Mouse (Mus musculus): ENCODE measurements around the gene Cyp51.
A peak's percentile ranks its signal among the peaks of the same experiment; 100 is the strongest.
"Not testable (repeated sequence)": the region's sequence is repeated elsewhere in the genome, so short reads cannot be mapped to it uniquely, and the experiment has no call there.

Cyp51 gene

DNA sequence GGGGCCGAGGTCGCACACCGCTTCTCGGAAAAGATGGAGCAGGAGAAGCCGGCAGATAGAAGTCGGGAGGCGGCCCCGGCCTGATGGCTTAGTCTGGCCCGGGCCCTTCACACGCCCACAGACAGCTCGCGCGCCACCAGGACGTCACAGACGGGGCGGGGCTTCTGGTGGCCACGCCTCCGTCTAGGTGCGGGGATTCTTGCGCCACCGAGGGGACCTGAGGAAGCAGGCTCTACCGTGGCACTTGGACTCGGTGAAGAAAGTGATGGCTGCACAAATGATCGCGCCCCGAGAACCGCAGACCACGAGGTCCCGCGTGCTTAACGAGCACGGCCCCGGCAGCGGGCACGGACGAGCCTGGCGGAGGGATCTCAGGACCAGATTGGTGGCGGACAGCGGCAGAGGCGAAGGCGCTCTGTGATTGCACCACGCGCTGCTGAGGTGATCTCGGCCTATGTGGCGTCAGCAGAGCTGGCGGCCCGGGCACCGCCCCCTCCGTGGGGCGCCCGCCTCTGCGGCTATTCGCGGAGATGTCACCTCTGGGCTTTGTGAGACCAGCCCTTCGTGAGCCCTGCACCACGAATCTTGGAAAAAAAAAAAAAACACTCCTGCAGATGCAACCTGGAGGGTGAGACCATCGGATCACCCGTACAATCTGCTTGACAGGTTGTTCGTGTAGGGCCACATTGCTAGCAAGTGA lies at the start of gene Cyp51:
TSS of gene Cyp51 (minus strand) at position 406 of the 700 bp plus-strand sequence.
- peak; percentile 90 for DNase-seq

DNA sequence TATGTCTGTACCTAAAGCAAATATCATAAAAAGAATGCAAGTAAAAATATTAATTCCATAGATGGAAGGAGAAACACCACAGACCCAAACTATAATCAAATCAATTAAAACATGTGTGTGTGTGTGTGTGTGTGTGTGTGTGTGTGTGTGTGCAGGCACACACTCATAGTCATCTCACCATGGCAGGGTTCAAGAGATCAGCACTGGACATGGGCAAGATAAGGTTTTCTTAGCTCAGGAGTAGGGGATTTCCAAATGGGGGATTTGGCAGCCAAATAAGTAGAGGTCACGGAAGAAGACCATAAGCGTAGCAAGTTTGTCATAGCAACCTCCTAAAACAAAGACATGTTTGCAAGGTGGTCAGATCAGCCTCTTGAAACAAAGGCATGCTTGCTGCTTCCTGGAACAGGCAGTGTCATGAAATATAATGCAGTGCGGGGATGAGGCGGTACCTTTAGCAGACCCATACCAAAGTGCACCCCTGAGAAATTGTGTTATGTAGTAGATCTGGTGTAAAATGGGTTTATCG lies 8.1 kb upstream of the Cyp51 start:
- DNase-seq = no peak

DNA sequence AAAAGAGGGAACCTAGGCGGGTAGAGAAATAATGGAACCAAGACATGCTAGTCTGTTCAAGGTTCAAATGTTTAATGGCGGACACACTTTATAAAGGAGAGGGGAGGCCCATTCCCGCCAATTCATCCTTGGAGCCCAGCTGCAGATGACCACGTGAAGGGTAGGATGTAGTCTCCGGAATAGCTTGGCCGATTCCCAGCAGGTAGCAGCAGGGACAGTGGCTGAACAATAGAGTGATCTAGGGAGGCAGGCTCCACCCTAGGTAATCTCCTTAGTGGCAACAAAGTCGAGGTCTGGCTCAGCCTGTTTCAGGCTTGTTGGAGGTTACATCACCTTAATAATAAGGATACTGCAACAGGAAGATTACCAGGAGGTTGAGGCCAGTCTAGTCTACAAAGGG lies 2.5 kb upstream of the Cyp51 start:
- not testable (repeated sequence) for DNase-seq

DNA sequence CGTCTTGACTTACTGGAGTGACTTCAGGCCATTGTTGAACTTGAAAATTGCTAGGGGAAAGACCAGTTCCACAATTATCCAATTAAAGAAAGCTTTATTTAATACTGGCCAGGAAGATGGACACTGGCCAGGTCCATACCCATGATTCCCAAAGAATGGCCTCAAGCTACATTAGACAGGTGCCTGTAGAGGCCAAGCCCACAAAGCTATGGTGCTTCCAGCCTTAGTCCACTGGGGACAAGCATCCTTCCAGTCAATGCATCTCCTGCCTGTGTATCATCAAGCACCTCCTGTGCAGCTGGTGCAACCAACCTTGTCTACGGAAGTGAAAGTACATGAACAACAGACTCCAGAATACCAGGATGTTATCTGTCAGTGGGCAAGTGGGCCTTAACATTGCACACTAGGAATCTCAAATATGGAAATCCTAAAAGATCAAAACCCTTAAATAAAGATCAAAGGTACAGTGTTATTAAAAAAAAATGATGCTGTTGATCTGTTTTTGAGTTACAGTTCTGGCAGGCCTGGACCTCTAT lies 1.2 kb upstream of the Cyp51 start:
- DNase-seq = no peak

DNA sequence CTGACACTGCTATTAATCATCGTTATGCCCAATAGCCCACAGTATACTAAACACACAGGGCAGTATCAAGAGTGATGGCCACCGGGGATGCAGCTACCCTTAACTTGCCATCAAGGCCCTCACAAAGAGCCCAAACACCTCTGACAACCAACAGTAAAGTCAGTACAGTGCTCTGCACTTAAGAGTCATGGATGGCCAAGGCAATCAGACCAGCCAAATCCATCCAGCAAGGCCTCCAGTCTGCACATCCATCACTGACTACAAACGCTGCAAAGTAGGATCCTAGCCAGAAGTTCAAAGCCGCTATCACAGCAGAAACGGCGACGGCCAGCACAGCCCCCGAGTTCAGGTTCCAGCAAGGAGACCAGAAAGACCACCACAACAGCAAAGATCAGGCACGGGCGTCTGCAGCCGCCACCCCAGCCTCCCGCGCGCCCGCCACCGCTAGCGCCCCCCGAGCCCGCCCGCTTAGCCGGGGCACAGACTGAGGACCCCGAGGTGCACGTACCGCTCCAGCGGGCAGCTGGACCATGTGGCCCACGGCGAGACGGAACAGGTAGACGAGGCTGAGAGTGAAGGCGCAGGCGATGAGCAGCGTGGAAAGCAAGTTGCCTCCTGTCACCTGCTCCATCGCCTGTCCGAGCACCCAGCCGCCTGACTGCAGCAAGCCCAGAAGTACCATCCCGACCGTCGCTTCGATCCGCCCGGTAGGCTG lies 763 bp downstream of the Cyp51 start:
- no peak for DNase-seq

DNA sequence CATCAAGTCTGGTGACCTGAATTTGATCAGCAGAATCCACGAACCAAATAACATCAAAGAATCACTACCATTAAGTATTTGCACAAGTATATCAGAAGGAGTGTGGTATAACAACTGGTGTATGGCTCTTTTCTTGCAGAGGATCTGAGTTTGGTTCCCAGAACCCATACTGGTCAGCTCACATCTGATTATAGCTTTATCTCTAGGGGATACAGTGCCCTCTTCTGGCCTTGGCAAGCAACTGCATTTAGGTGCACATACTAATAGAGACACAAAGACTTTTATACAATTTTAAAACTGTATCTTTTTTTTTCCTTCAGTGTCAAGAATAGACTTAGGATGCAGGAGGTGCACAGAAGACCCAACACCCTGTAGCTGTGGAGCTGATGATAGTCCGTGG lies 2.8 kb downstream of the Cyp51 start:
- no peak for DNase-seq

DNA sequence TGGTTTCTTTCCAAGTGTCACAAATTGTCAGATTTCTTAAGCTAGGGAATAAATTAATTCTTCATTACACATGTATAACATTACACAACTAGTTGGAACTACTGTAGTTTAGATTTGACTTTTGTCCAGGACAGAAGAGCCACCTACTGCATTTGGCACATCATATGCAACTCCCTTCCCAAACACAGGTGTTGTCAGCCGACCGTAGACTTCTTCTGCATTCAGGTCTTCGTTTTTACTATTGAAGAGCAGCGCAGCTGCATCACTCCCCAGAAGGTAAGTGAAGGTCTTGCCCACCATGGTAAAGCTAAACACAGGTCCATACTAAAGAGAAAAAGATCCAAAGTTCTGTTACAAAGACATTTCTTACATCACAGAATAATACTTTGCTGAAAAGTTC lies 3.5 kb downstream of the Cyp51 start:
- no peak for DNase-seq

DNA sequence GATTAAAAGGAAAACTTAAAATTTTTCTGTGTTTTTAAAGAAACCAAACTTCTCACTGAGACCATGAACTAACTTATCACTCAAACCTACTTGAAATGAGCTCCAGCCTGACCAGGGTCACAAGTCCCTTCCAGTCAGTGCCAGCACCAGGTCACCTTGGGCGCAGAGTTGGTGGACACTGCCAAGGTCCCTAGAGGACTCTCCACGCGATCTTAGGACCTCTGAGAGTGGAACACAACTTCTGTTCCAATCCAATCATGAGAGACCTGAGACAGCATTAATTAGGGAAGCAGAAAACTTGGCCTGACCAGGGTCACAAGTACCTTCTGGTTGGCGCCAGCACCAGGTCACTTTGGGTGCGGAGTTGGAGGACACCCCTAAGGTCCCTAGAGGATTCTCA lies 10.1 kb downstream of the Cyp51 start:
- peak; percentile 57 for DNase-seq

DNA sequence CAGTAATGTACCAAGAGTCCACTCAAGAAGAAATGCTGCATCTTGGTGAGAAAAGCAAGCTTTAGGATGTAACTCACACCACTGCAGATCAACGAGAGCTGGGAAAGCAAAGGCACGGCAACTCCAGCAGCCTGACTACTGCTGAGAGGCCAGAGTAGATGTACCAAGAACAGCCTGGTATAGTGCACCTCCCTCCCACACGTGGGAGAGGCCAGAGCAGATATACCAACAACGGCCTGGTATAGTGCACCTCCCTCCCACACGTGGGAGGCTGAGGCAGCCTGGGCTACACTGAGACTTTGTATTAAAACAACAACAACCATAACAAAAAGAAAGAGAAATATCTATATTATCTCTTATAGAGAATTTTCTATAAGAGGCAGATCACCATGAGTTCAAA lies 16.4 kb downstream of the Cyp51 start:
- no peak for DNase-seq

DNA sequence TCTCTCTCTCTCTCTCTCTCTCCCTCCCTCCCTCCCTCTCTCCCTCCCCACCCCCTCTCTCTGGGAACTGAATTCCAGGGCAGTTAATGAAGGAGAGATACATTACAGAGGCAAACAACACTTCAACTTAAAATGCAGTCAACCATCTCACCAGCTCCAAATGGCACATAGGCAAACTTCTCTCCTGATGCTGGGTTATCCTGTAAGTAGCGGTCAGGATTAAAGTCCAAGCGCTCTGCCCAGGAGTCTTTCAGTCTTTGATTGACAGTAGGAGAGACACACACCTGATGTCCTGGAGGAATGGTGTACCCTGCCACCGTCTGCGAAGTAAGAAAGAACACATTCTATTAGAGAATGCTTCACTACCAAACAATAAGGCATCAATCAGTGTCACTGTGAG lies 18.2 kb downstream of the Cyp51 start:
- peak; percentile 79 for DNase-seq

DNA sequence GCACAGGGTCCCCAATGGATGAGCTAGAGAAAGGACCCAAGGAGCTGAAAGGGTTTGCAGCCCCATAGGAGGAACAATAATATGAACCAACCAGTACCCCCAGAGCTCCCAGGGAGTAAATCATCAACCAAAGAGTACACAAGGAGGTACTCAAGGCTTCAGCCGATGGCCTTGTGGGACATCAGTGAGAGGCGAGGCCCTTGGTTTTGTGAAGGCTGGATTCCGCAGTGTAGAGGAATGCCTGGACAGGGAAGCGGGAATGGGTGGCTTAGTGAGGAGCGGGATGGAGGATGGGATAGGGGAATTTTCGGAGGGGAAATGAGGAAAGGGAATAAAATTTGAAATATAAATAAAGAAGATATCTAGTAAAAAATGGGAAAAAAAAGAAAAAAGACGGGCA lies 19.6 kb downstream of the Cyp51 start:
- no peak for DNase-seq

DNA sequence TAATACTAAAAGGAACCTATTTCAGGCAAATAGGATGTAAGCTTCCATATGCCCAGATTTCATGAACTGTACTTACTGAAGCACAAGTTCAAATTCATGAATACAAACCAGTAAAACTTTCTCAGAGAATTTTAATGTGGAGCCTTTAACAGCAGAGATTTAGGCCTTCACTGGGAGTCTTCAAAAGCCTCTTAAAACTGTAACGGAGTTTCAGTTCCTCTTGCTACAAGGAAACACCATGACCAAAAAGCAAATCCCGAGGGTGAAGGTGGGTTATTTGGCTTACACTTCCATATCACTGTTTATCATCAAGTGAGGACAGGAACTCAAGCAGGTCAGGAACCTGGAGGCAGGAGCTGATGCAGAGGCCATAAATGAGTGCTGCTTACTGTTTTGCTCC lies 23.0 kb downstream of the Cyp51 start:
- no peak for DNase-seq

DNA sequence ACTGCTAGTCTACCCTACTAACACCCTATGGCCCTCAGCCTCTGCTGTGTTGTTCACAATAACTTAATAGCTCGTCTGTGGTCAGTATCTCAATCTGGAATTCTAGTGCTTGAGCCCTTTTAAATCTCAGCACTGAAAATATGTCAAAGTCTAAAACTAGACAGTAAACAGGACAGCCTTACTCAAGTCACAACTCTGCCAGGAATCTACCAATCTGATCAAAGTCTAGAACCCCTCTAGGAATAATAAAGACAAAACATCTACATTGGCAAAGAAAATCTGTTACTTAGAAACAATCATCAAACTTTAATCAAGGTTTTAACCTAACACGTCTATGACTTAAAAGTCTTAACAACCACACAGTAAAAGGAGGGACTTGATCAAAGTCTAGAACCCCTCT lies 23.7 kb downstream of the Cyp51 start:
- no peak for DNase-seq

DNA sequence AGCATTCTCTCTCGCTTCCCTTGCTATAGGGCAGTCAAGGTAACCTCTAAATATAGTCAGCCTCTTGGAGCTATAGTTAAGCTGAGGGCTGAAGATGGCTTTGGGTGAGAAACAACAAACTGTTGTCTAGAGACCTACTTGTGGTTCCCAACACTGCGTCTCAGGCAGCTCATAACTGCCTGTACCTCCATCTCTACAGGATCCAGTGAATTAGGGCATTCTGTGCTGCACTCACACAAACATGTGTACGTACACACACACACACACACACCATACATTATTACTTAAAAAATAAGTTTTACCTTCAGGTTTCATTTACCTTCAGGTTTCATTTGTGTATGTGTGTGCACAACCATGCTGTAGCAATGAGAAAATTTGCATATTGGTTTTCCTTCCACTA lies 25.5 kb downstream of the Cyp51 start:
- no peak for DNase-seq

DNA sequence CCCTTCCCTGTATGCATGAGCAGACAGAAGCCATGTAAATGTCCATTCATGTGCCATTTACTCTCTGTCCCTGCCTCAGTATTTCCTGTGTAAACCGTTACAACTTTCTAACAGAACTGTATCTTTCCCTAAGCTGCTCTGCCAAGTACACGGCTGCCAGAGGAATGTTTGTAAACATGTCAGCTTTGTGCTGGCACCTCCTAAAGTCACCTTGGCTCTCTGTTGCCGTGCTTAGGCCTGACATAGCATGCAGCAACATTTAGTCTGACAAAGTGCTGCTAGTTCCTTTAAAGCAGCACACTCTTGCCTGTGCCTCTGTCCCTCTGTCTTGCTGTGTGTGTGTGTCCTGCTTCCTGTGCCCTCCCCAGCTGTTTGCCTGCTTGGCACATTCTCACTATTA lies 37.3 kb downstream of the Cyp51 start:
- no peak for DNase-seq

DNA sequence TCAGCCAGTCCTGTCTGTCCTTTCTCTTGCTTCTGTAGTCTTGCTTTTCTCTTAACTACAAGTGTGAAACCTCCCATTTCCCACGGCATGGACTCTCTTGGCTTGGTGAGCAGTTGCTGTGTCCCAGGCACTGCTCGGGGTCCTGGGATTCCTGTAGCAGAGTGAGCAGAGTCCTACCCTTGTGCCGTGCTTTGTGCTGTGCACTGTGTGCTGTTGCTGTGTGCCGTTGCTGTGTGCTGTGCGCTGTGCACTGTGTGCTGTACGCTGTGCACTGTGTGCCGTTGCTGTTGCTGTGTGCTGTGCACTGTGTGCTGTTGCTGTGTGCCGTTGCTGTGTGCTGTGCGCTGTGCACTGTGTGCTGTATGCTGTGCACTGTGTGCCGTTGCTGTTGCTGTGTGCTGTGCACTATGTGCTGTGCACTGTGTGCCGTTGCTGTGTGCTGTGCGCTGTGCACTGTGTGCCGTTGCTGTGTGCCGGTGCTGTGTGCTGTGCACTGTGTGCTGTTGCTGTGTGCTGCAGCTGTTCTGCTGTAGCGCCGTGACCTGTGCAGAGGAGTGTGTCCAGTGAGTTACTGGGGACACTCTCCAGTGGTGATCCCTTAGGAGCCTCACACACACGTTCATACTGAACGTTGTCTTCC lies 38.0 kb downstream of the Cyp51 start:
- no peak for DNase-seq

DNA sequence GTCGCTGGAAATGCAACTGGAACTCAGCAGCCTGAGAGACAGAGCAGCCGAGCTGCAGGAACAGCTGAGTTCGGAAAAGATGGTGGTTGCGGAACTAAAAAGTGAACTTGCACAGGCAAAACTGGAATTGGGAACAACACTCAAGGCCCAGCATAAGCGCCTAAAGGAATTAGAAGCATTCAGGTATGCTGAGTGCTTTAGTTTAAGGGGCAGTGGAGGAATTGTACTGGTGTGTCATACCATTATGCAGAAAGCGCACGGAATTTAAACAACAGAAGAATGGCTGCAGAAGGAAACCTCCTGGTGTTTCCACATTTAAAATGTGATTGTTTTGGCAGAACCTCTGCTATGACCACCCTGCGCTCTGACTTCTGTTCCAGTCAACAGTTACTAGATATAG lies 44.2 kb downstream of the Cyp51 start:
- DNase-seq = no peak

DNA sequence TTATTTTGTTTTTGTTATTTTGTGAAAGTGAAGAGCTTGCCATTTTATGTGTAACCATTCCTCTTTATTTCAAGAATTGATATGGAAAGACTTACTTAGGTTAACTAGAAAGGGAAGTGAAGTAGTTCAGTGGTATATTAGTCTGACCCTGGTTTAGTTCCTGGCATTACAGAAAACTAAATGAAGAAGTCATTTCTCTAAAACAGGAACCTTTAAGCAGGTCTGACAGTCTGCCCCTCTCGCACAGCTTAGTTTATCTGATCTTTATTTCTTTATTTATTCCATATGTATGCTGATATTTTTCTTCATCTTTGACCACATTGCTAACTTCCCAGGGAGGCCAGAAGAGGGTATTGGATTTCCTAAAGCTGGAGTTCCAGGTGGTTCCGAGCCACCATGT lies 63.6 kb downstream of the Cyp51 start:
- no peak for DNase-seq

DNA sequence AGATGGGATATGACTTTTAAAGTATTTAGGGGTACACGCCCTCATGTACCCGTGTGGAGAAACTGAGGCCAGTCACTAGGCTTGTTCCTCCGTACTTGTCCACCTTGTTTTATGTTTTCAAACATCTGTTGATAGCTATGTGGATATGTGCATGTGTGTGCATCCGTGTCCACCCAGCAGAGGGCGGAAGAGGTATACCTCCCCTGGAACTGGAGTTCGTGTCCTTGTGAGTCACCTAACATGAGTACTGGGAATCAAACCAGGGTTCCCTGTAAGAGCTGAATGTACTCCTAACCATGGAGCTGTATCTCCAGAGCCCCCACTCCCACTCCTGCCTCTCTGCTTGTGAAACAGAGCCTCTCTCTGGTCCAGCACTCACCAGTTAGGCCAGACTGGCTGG lies 64.2 kb downstream of the Cyp51 start:
- DNase-seq = no peak

DNA sequence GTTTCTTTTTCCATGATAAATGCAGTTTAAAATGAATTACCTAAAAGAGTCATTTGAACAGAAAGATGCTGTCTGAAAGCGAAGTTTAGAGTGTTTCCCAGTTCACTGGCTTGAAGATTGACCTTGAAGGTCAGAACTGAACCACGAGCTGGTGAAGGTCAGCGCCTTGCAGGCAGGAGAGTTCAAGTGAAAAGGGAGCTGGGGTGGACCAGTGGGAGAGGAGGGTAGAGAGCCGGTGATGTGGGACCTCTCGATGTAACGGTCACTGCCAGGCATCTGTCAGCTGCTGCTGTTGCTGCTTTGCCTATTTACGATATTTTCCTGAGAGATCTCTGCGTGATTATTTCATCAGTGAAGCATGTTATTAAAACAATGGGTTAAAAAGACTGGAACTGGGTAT lies 65.2 kb downstream of the Cyp51 start:
- DNase-seq = no peak

DNA sequence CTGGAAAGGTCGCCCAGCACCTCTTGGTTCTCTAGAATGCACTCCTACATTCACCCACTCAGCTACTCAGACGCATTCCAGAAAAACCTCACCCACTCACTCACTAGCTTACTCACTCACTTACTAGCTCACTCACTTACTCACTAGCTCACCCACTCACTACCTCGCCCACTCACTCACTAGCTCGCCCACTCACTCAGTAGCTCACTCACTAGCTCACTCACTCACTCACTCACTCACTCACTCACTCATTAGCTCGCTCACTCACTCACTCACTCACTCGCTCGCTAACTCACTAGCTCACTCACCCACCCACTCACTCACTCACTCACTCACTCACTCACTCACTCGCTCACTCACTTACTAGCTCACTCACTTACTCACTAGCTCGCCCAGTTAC lies 67.9 kb downstream of the Cyp51 start:
- DNase-seq = no peak

DNA sequence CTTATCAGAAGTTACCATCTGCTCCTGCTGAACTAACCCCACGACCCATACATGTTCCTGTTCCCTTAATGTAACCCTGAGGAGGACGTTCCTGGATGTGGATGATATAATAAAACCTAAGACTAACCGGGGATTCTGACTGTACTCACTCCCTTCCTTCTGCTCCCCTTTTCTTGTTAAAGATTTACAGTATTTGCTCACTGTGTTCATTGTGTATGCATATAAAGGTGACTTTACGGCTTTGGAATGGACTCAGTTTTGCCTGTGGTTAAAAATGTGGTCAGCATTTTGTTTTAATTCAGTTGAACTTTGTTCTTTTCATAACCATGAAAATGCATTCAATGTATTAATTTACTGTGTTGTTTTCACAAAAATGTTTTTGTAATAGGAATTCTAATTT lies 72.7 kb downstream of the Cyp51 start:
- DNase-seq = no peak

Data from kidney, adult 11 months (tissue).